Mouse (Mus musculus) limb, embryonic 13.5 days (tissue): ENCODE measurements around the gene Apoa2. TPM values are rescaled to one million over a fixed set of nuclear protein-coding genes. Genes with fewer than 3 reads are reported as not detected.

Experiments used
- ATAC-seq: fragments of 200-750 bp; cut with Nextera tagmentation; 2 replicates; pipeline ENCODE4 v1.8.0; 2017; ENCODE audit warnings: low read depth, moderate number of reproducible peaks, moderate TSS enrichment; ENCODE audit not compliant: low FRiP score
- H3K27ac ChIP-seq: fragments of 300-500 bp; sonication (generic); 2 replicates; pipeline ENCODE4 v1.5.1; 2015; ENCODE audit warnings: inconsistent platforms, mild to moderate bottlenecking, moderate library complexity
- H3K27me3 ChIP-seq: fragments of 300-500 bp; sonication (generic); 2 replicates; pipeline ENCODE4 v1.6.1; 2015; ENCODE audit warnings: mild to moderate bottlenecking, inconsistent platforms
- H3K36me3 ChIP-seq: fragments of 300-500 bp; sonication (generic); 2 replicates; pipeline ENCODE4 v1.6.1; 2015; ENCODE audit warnings: inconsistent platforms, mild to moderate bottlenecking, moderate library complexity
- H3K4me1 ChIP-seq: fragments of 300-500 bp; sonication (generic); 2 replicates; pipeline ENCODE4 v1.6.1; 2015; ENCODE audit warnings: inconsistent platforms
- H3K4me2 ChIP-seq: fragments of 300-500 bp; sonication (generic); replicated peaks from 2 replicates; pipeline ENCODE4 v1.6.1; 2015; ENCODE audit warnings: inconsistent platforms, mild to moderate bottlenecking, moderate library complexity
- H3K4me3 ChIP-seq: fragments of 300-500 bp; sonication (generic); 2 replicates; pipeline ENCODE4 v1.5.1; 2015; ENCODE audit warnings: moderate library complexity, mild to moderate bottlenecking, inconsistent platforms
- H3K9ac ChIP-seq: fragments of 300-500 bp; sonication (generic); 2 replicates; pipeline ENCODE4 v1.6.1; 2015; ENCODE audit warnings: mild to moderate bottlenecking, inconsistent platforms
- H3K9me3 ChIP-seq: fragments of 300-500 bp; sonication (generic); 2 replicates; pipeline ENCODE4 v1.6.1; 2016; ENCODE audit warnings: inconsistent platforms
- WGBS: fragments of 180-500 bp; shearing (Covaris S2); methylation state at CpG from one replicate; pipeline ENCODE4 v1.1.7; 2015; 5-methylcytosine and 5-hydroxymethylcytosine counted together
- polyA plus RNA-seq: library from polyadenylated mRNA; unstranded; fragments of >200 nt; fragmentation: Nextera tagmentation; extraction: Ambion mirVana; gene quantifications from 2 replicates; pipeline ENCODE4 v1.2.1, GENCODE M21; 2015

The Apoa2 gene
- polyA plus RNA-seq, 1 experiment from 2014 or later: 2.0 TPM

GRCm38 (mm10) chr1:171212854-171213253, 12.0 kb upstream of the Apoa2 start:
- H3K4me1 ChIP-seq: no peaks in the 10 kb centered on the region
- peaks cover 4% of the 10 kb centered on the region for H3K36me3 ChIP-seq
- no peaks in the 10 kb centered on the region for H3K27me3 ChIP-seq
- H3K4me2 ChIP-seq: no peak overlapping the region
- WGBS: 58% methylated on average over 3 of the region's 3 CpGs
- H3K27ac ChIP-seq: no peak overlapping the region
- no peak overlapping the region for H3K9ac ChIP-seq
- ATAC-seq: no peak
- H3K9me3 ChIP-seq: no peaks in the 10 kb centered on the region
- H3K4me3 ChIP-seq: no peak overlapping the region

- no peaks in the 10 kb centered on the region for H3K9me3 ChIP-seq
- H3K4me2 ChIP-seq: no peak within 1 kb of the TSS
- no peak within 1 kb of the TSS for H3K9ac ChIP-seq
- no peaks in the 10 kb centered on the region for H3K27me3 ChIP-seq
- H3K36me3 ChIP-seq: peaks cover 11% of the 10 kb centered on the region
- H3K4me3 ChIP-seq: no peak within 1 kb of the TSS
- WGBS: 69% methylated on average over 10 of the region's 10 CpGs
- no peak for ATAC-seq
- H3K4me1 ChIP-seq: no peaks in the 10 kb centered on the region
- H3K27ac ChIP-seq: no peak within 1 kb of the TSS
Observed at GRCm38 (mm10) chr1:171213801-171214496, 10.9 kb upstream of the Apoa2 start, which contains the start of gene Nr1i3. Gene Nr1i3 (plus strand): TSS chr1:171213970.

- Histone ChIP-seq H3K27ac (no peak overlapping the region), H3K27me3 (no peaks in the 10 kb centered on the region), H3K9ac (no peak overlapping the region), H3K4me3 (no peak overlapping the region), H3K36me3 (peaks cover 25% of the 10 kb centered on the region), H3K4me2 (no peak overlapping the region), H3K4me1 (peaks cover 6% of the 10 kb centered on the region), H3K9me3 (no peaks in the 10 kb centered on the region)
- WGBS: 90% methylated on average over 18 of the region's 18 CpGs
- ATAC-seq: no peak
Observed at GRCm38 (mm10) chr1:171216241-171216955, 8.5 kb upstream of the Apoa2 start.

GRCm38 (mm10) chr1:171220871-171221270, 4.0 kb upstream of the Apoa2 start:
- Histone ChIP-seq H3K36me3 (peaks cover 25% of the 10 kb centered on the region), H3K9me3 (no peaks in the 10 kb centered on the region), H3K27me3 (no peaks in the 10 kb centered on the region), H3K27ac (no peak overlapping the region), H3K9ac (0 out of 2 replicates have a peak overlapping the region, but pooled peaks have one; percentile 31), H3K4me1 (peaks cover 11% of the 10 kb centered on the region), H3K4me3 (peak overlapping the region; percentile 66), H3K4me2 (peak overlapping the region; percentile 84)
- WGBS: 8% methylated on average over 10 of the region's 10 CpGs
- ATAC-seq: no peak

- peaks cover 11% of the 10 kb centered on the region for H3K4me1 ChIP-seq
- H3K27ac ChIP-seq: 0 out of 2 replicates have a peak overlapping the region, but pooled peaks have one; percentile 10
- H3K27me3 ChIP-seq: no peaks in the 10 kb centered on the region
- peak overlapping the region; percentile 66 for H3K4me3 ChIP-seq
- no peaks in the 10 kb centered on the region for H3K9me3 ChIP-seq
- 7% methylated on average over 22 of the region's 22 CpGs for WGBS
- ATAC-seq: no peak
- H3K9ac ChIP-seq: peak overlapping the region; percentile 67
- H3K4me2 ChIP-seq: peak overlapping the region; percentile 84
- H3K36me3 ChIP-seq: peaks cover 25% of the 10 kb centered on the region
Observed at GRCm38 (mm10) chr1:171221281-171222193, 3.3 kb upstream of the Apoa2 start.

GRCm38 (mm10) chr1:171222238-171223155, 2.4 kb upstream of the Apoa2 start, which contains the start of gene Tomm40l:
Gene Tomm40l (minus strand): TSS chr1:171222514.
- H3K4me1 ChIP-seq: peaks cover 11% of the 10 kb centered on the region
- no peaks in the 10 kb centered on the region for H3K27me3 ChIP-seq
- 3% methylated on average over 28 of the region's 28 CpGs for WGBS
- ATAC-seq: peak; percentile 99
- H3K9me3 ChIP-seq: no peaks in the 10 kb centered on the region
- peaks cover 24% of the 10 kb centered on the region for H3K36me3 ChIP-seq
- peak within 1 kb of the TSS; percentile 84 for H3K4me2 ChIP-seq
- H3K4me3 ChIP-seq: peak within 1 kb of the TSS; percentile 66
- peak within 1 kb of the TSS; percentile 67 for H3K9ac ChIP-seq
- H3K27ac ChIP-seq: peak within 1 kb of the TSS; percentile 89

- Histone ChIP-seq H3K4me2 (peak overlapping the region; percentile 55), H3K27ac (peak overlapping the region; percentile 89), H3K9ac (peak overlapping the region; percentile 51), H3K36me3 (peaks cover 21% of the 10 kb centered on the region), H3K9me3 (no peaks in the 10 kb centered on the region), H3K4me3 (peak overlapping the region; percentile 66), H3K4me1 (peaks cover 11% of the 10 kb centered on the region), H3K27me3 (no peaks in the 10 kb centered on the region)
- ATAC-seq: no peak
- WGBS: 81% methylated on average over 6 of the region's 6 CpGs
Observed at GRCm38 (mm10) chr1:171223168-171223567, 1.7 kb upstream of the Apoa2 start.

GRCm38 (mm10) chr1:171223796-171224195, 1.1 kb upstream of the Apoa2 start:
- no peaks in the 10 kb centered on the region for H3K27me3 ChIP-seq
- no peaks in the 10 kb centered on the region for H3K9me3 ChIP-seq
- H3K9ac ChIP-seq: no peak overlapping the region
- H3K4me3 ChIP-seq: no peak overlapping the region
- WGBS: 86% methylated on average over 2 of the region's 2 CpGs
- peaks cover 11% of the 10 kb centered on the region for H3K4me1 ChIP-seq
- no peak for ATAC-seq
- no peak overlapping the region for H3K27ac ChIP-seq
- H3K4me2 ChIP-seq: no peak overlapping the region
- H3K36me3 ChIP-seq: peaks cover 15% of the 10 kb centered on the region

- Histone ChIP-seq H3K27me3 (no peaks in the 10 kb centered on the region), H3K9ac (no peak overlapping the region), H3K4me2 (no peak overlapping the region), H3K27ac (no peak overlapping the region), H3K36me3 (no peaks in the 10 kb centered on the region), H3K4me1 (peaks cover 18% of the 10 kb centered on the region), H3K4me3 (no peak overlapping the region), H3K9me3 (no peaks in the 10 kb centered on the region)
- ATAC-seq: no peak
- WGBS: 49% methylated on average over 4 of the region's 4 CpGs
Observed at GRCm38 (mm10) chr1:171226780-171227179, 1.9 kb downstream of the Apoa2 start.

- ATAC-seq: no peak
- Histone ChIP-seq H3K27me3 (no peaks in the 10 kb centered on the region), H3K9me3 (no peaks in the 10 kb centered on the region), H3K4me2 (no peak overlapping the region), H3K4me1 (peaks cover 16% of the 10 kb centered on the region), H3K36me3 (no peaks in the 10 kb centered on the region), H3K27ac (no peak overlapping the region), H3K9ac (no peak overlapping the region), H3K4me3 (no peak overlapping the region)
- WGBS: 80% methylated on average over 1 of the region's 1 CpGs
Observed at GRCm38 (mm10) chr1:171227879-171228278, 3.0 kb downstream of the Apoa2 start.

GRCm38 (mm10) chr1:171229750-171230149, 4.9 kb downstream of the Apoa2 start:
- no peaks in the 10 kb centered on the region for H3K9me3 ChIP-seq
- H3K9ac ChIP-seq: no peak overlapping the region
- 32% methylated on average over 6 of the region's 6 CpGs for WGBS
- H3K27me3 ChIP-seq: no peaks in the 10 kb centered on the region
- no peak overlapping the region for H3K4me2 ChIP-seq
- H3K36me3 ChIP-seq: peaks cover 16% of the 10 kb centered on the region
- ATAC-seq: no peak
- no peak overlapping the region for H3K4me3 ChIP-seq
- peak overlapping the region; percentile 40; the same call in 1 of the 2 replicates for H3K27ac ChIP-seq
- peaks cover 16% of the 10 kb centered on the region for H3K4me1 ChIP-seq
